Mouse (Mus musculus) cerebellum, adult 2 months (tissue): ENCODE data around the gene Tmem211. TPM values are rescaled to one million over a fixed set of nuclear protein-coding genes. Genes with fewer than 3 reads are reported as not detected.

Experiments used
- DNase-seq, 2 experiments: peaks; one replicate each; pipeline ENCODE4 v3.0.0; 2021
- H3K27ac ChIP-seq: fragments of 200-500 bp; 2 replicates; pipeline ENCODE4 v1.5.1; 2012; ENCODE audit warnings: low read length, control low read depth, inconsistent platforms; ENCODE audit not compliant: insufficient read depth
- H3K27me3 ChIP-seq: fragments of 200-500 bp; 2 replicates; pipeline ENCODE4 v1.6.1; 2012; ENCODE audit warnings: inconsistent platforms, mild to moderate bottlenecking, low read length, moderate library complexity; ENCODE audit not compliant: control insufficient read depth, insufficient read depth
- H3K4me1 ChIP-seq: fragments of 200-500 bp; 2 replicates; pipeline ENCODE4 v1.6.1; 2011; ENCODE audit warnings: low read length; ENCODE audit not compliant: control insufficient read depth, insufficient read depth
- H3K4me3 ChIP-seq: fragments of 200-500 bp; replicated peaks from 2 replicates; pipeline ENCODE3; 2011; ENCODE audit warnings: mild to moderate bottlenecking, low read depth, low read length, control low read depth; ENCODE audit not compliant: insufficient read depth
- CTCF ChIP-seq: fragments of 200-500 bp; IDR thresholded peaks from 2 replicates; pipeline ENCODE4 v1.5.1; 2011; ENCODE audit warnings: low read depth, mild to moderate bottlenecking, control low read depth, low read length, moderate library complexity, borderline replicate concordance; ENCODE audit not compliant: insufficient read depth
- POLR2A ChIP-seq: fragments of 200-500 bp; IDR thresholded peaks from 2 replicates; pipeline ENCODE4 v1.6.1; 2011; ENCODE audit warnings: low read length, control low read depth, borderline replicate concordance; ENCODE audit not compliant: insufficient read depth
- WGBS: fragments of 180-500 bp; shearing (Covaris S2); methylation state at CpG from one replicate; pipeline ENCODE4 v1.1.7; 2018; 5-methylcytosine and 5-hydroxymethylcytosine counted together
- polyA plus RNA-seq: library from polyadenylated mRNA; depleted of rRNA; stranded (reverse); fragments of >200 nt; gene quantifications from 2 replicates; pipeline ENCODE4 v1.2.3, GENCODE M21; 2012

The Tmem211 gene
- polyA plus RNA-seq, 1 experiment = 0.18 TPM

DNA sequence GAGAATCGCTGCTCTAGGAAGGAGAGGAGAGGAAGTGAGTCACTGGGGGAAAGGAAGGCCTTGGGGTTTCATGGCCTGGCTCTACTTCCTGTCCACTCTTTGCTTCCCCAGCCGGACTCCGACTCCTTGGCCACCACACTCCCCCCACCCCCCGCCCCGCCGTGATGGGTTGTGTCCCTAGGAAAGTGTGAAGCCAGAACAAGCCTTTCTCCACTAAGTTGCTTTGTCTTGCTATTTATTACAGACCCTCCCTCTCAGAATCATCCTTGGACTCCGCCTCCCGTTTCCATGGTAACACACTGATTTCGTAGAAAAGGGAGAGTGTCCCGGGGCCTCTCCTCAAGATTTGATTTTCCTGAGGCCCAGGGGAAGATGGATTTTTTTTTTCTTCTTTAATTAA is 1.4 kb upstream of the Tmem211 start:
- WGBS = 53% methylated on average over 10 of the region's 10 CpGs

DNA sequence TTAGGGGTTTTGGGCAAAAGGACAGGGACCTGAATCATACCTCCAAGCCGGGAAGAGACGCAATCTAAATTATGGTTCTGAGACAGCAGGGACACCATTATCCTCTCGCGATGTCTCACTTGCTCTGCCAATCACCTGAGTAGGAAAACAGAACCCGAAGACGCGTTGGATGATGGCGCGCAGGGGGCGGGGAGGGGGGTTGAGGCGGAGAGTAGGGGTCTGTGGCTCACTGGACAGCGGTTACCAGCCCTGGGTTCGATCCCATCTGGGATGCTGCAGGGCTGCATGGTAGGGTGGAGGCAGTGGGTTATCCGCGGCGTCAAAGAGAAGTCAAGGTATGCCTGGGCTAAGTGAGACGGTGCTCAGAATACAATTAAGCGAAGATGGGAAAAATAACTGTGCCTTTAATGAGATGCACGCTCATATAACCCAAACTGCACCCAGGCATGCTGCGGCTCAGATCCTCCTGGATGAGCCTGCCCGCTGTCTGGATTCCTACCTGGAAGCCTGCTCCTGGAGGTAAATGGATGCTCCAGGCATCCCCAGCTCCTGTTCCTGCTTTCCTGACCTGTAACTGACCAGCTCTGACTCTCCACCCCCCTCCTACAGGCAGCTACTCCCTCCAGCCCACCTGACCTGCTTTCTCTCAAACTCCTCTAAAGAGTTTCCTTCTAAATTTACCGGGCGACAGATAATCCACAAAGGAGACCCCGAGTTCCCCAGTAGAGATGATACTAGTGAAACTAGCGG is 848 bp upstream of the Tmem211 start:
- TF ChIP-seq POLR2A (no peak), CTCF (no peak)
- Histone ChIP-seq H3K4me3 (no peak overlapping the region), H3K27ac (no peak overlapping the region), H3K27me3 (no peaks in the 10 kb centered on the region), H3K4me1 (no peaks in the 10 kb centered on the region)
- DNase-seq = no peak
- WGBS = 44% methylated on average over 25 of the region's 25 CpGs

More for the DNA sequence above, 1.4 kb upstream of the Tmem211 start:
- Histone ChIP-seq H3K4me3 (no peak overlapping the region), H3K27ac (no peak overlapping the region), H3K27me3 (no peaks in the 10 kb centered on the region), H3K4me1 (no peaks in the 10 kb centered on the region)
- TF ChIP-seq CTCF (no peak), POLR2A (no peak)
- DNase-seq = no peak

DNA sequence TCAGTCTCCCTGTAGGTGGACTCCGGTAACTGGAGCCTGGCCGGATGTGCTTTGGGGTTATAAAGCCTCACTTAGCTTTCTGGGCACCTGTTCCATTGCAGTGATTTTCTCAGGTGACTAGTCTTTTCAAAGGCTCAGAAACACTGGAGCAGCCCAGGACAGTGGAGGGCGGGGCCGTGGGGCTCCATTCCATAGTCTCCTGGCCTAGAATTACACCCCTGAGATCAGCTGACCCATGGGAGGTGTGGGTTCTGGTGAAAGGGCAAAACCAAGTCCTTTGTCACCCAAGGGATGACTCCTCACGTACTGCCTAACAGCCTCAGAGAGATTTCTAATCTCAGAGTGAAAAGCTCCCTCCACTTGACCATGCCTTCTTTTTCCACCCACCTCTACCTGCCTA is 3.5 kb downstream of the Tmem211 start:
- no peaks in the 10 kb centered on the region for H3K4me1 ChIP-seq
- TF ChIP-seq POLR2A = no peak
- no peak for TF ChIP-seq CTCF
- no peak overlapping the region for H3K4me3 ChIP-seq
- 86% methylated on average over 5 of the region's 5 CpGs for WGBS
- no peak for DNase-seq
- H3K27me3 ChIP-seq = no peaks in the 10 kb centered on the region
- H3K27ac ChIP-seq = no peak overlapping the region

DNA sequence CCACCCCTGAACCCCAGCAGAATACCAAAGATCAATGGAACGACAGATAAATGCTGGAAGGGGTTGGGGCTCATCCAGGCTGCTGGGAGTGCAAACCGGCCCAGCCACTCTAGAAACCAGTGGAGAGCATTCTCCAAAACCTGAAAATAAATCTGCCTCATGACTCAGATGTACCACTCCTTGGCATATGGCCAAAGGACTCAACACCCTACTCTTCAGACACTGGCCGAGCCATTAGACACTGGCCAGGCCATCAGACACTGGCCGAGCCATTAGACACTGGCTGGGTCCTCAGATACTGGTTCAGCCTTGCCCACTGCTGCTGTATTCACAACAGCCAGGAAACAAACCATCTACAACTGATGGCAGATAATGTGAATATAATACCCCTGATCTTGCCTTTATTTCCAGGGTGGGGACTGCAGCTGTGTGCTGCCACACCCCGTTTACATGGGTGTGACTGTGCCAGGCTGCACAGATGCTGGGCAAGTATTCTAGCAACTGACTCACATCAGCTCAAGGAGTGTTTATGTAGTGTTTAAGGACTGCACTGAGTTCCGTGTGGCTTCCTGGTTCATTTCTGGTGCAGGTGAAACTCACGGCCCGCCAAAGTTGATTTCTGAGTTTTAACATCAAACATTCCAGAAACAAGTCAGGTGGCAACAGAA is 22.7 kb downstream of the Tmem211 start:
- peak in 1 of 2 experiments; percentile 24 for DNase-seq
- Histone ChIP-seq H3K4me1 (no peaks in the 10 kb centered on the region), H3K4me3 (no peak overlapping the region), H3K27me3 (no peaks in the 10 kb centered on the region), H3K27ac (no peak overlapping the region)
- 61% methylated on average over 8 of the region's 8 CpGs for WGBS
- no peak for TF ChIP-seq POLR2A
- TF ChIP-seq CTCF = no peak

DNA sequence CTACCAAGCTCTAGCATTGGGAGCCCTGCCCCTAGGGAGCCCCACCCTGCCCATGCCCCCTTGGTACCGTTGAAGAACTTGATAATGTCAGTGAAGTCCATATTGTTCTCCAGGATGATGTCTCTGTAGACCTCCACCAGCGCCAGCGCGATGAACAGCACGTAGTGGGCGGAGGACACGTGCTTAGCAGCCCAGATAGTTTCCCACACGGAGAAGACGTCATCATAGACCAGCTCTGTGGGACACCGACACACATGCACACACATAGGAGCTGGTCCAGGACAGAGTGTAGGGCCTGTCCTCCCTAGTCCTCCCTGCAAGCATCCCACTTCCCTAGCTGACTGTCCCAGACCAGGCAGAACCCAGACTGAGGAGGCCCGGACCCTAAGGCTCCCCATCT is 24.1 kb downstream of the Tmem211 start:
- TF ChIP-seq POLR2A (no peak), CTCF (no peak)
- 91% methylated on average over 11 of the region's 11 CpGs for WGBS
- H3K27ac ChIP-seq = no peak overlapping the region

DNA sequence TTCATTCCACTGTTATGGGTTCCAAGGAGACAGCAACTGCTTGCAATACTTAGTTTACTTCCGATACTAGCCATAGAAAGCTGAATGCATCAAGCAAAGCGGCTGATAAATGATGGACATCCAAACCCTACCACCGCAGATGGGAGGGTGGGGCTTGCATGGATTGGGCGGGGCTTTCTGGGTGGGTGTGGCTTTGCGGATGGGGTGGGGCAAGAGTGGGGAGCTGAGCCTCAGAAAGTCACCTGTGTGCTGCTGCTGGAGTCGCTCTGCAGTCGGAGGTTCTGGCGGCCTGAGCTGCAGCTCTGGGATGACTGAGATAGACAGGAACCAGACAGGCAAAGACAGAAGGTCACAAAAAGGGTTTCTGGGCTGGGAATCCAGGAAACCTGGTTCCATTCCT is 38.9 kb downstream of the Tmem211 start:
- H3K27ac ChIP-seq = no peak overlapping the region
- 84% methylated on average over 8 of the region's 8 CpGs for WGBS
- no peaks in the 10 kb centered on the region for H3K27me3 ChIP-seq
- no peaks in the 10 kb centered on the region for H3K4me1 ChIP-seq
- no peak for TF ChIP-seq POLR2A
- no peak for TF ChIP-seq CTCF
- DNase-seq = no peak
- no peak overlapping the region for H3K4me3 ChIP-seq

More for the DNA sequence above, 24.1 kb downstream of the Tmem211 start:
- Histone ChIP-seq H3K4me3 (no peak overlapping the region), H3K4me1 (no peaks in the 10 kb centered on the region), H3K27me3 (no peaks in the 10 kb centered on the region)
- DNase-seq = no peak

DNA sequence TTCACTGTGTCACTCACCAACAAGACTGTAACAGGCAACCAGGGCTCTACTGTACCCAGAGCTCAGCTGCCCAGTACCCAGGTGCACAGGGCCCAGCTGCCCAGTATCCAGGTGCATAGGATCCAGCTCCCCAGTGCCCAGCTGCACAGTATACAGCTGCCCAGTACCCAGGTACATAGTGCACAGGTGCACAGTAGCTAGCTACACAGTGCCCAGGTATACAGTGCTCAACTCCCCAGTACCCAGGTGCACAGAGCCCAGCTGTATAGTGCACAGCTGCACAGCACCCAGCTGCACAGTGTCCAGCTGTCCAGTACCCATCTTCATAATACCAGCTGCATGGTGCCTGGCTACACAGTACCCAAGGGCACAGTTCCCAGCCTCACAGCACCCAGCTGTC is 41.5 kb downstream of the Tmem211 start:
- DNase-seq = no peak
- Histone ChIP-seq H3K27me3 (no peaks in the 10 kb centered on the region), H3K4me1 (peaks cover 7% of the 10 kb centered on the region; the same call in 1 of the 2 replicates), H3K27ac (no peak overlapping the region), H3K4me3 (no peak overlapping the region)
- TF ChIP-seq CTCF (no peak), POLR2A (no peak)

DNA sequence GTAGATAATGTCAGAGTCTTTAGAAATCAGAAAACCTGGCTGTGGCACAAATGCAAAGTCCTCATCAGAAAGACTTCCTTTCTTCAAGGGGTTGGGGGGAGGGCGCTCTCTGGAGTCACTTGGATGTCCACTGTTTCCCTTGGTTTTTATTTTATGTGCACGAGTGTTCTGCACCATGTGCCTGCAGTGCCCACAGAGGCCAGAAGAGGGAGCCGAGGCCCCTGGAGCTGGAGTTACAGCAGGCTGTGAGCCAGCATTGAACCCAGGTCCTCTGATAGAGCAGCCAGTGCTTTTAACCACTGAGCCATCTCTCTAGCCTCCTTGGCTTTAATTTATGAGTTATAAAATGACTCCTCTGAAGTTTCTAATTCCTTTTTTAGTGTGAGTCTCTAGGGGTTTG is 43.3 kb downstream of the Tmem211 start:
- 80% methylated on average over 3 of the region's 3 CpGs for WGBS
- TF ChIP-seq POLR2A = no peak
- peak; percentile 45; the same call in 1 of the 2 replicates for TF ChIP-seq CTCF
- Histone ChIP-seq H3K4me3 (no peak overlapping the region), H3K4me1 (peaks cover 7% of the 10 kb centered on the region; the same call in 1 of the 2 replicates), H3K27me3 (no peaks in the 10 kb centered on the region), H3K27ac (no peak overlapping the region)
- no peak for DNase-seq
